Mouse (Mus musculus) forebrain, embryonic 13.5 days (tissue): ENCODE data around the gene Gpnmb. TPM values are rescaled to one million over a fixed set of nuclear protein-coding genes. Genes with fewer than 3 reads are reported as not detected.

ENCODE experiments used
- ATAC-seq: fragments of 200-750 bp; cut with Nextera tagmentation; 2 replicates; pipeline ENCODE4 v1.8.0; 2017
- H3K27ac ChIP-seq: fragments of 300-500 bp; sonication (generic); 2 replicates; pipeline ENCODE4 v1.5.1; 2015; ENCODE audit warnings: inconsistent platforms, mild to moderate bottlenecking, moderate library complexity
- H3K27me3 ChIP-seq: fragments of 300-500 bp; sonication (generic); 2 replicates; pipeline ENCODE4 v1.6.1; 2015; ENCODE audit warnings: mild to moderate bottlenecking, inconsistent platforms
- H3K36me3 ChIP-seq: fragments of 300-500 bp; sonication (generic); 2 replicates; pipeline ENCODE4 v1.6.1; 2015; ENCODE audit warnings: mild to moderate bottlenecking, inconsistent platforms; ENCODE audit not compliant: poor library complexity, severe bottlenecking
- H3K4me1 ChIP-seq: fragments of 300-500 bp; sonication (generic); 2 replicates; pipeline ENCODE4 v1.6.1; 2015; ENCODE audit warnings: inconsistent platforms
- H3K4me2 ChIP-seq: fragments of 300-500 bp; sonication (generic); 2 replicates; pipeline ENCODE4 v1.6.1; 2015; ENCODE audit warnings: inconsistent platforms, mild to moderate bottlenecking, moderate library complexity
- H3K4me3 ChIP-seq: fragments of 300-500 bp; sonication (generic); 2 replicates; pipeline ENCODE4 v1.5.1; 2015; ENCODE audit warnings: mild to moderate bottlenecking, inconsistent platforms
- H3K9ac ChIP-seq: fragments of 300-500 bp; sonication (generic); 2 replicates; pipeline ENCODE4 v1.6.1; 2015; ENCODE audit warnings: mild to moderate bottlenecking, inconsistent platforms
- H3K9me3 ChIP-seq: fragments of 300-500 bp; sonication (generic); replicated peaks from 2 replicates; pipeline ENCODE4 v1.6.1; 2016; ENCODE audit warnings: inconsistent platforms
- WGBS: fragments of 180-500 bp; shearing (Covaris S2); methylation state at CpG from one replicate; pipeline ENCODE4 v1.1.7; 2015; 5-methylcytosine and 5-hydroxymethylcytosine counted together
- polyA plus RNA-seq: library from polyadenylated mRNA; unstranded; fragments of >200 nt; fragmentation: Nextera tagmentation; extraction: Ambion mirVana; gene quantifications from 2 replicates; pipeline ENCODE4 v1.2.1, GENCODE M21; 2015

Gene Gpnmb
- polyA plus RNA-seq, 1 experiment from 2014 or later = 0.19 TPM

GRCm38 (mm10) chr6:49073304-49074116 lies 37.2 kb downstream of the Gpnmb start, which contains the start of gene Malsu1:
Gene Malsu1, plus strand, starts transcription at chr6:49073795.
- peak within 1 kb of the TSS; percentile 93 for H3K4me2 ChIP-seq
- no peaks in the 10 kb centered on the region for H3K9me3 ChIP-seq
- peak; percentile 99 for ATAC-seq
- under 1% methylated on average over 49 of the region's 49 CpGs for WGBS
- 0 out of 2 replicates have a peak, but pooled peaks cover under 1% of the 10 kb centered on the region for H3K36me3 ChIP-seq
- H3K4me1 ChIP-seq = peaks cover 19% of the 10 kb centered on the region
- H3K27me3 ChIP-seq = peaks cover 3% of the 10 kb centered on the region
- H3K27ac ChIP-seq = peak within 1 kb of the TSS; percentile 74
- H3K9ac ChIP-seq = peak within 1 kb of the TSS; percentile 90
- peak within 1 kb of the TSS; percentile 83 for H3K4me3 ChIP-seq

GRCm38 (mm10) chr6:49074117-49074490 lies 37.8 kb downstream of the Gpnmb start:
- Histone ChIP-seq H3K9ac (peak overlapping the region; percentile 90), H3K9me3 (no peaks in the 10 kb centered on the region), H3K4me3 (peak overlapping the region; percentile 83), H3K4me2 (peak overlapping the region; percentile 93), H3K4me1 (peaks cover 19% of the 10 kb centered on the region), H3K36me3 (0 out of 2 replicates have a peak, but pooled peaks cover 3% of the 10 kb centered on the region), H3K27me3 (peaks cover 3% of the 10 kb centered on the region), H3K27ac (peak overlapping the region; percentile 74)
- under 1% methylated on average over 19 of the region's 19 CpGs for WGBS
- no peak; the same call in none of the 2 replicates for ATAC-seq

- Histone ChIP-seq H3K9me3 (no peaks in the 10 kb centered on the region), H3K36me3 (0 out of 2 replicates have a peak, but pooled peaks cover 13% of the 10 kb centered on the region), H3K4me3 (no peak overlapping the region), H3K27me3 (no peaks in the 10 kb centered on the region), H3K9ac (no peak overlapping the region), H3K4me2 (no peak overlapping the region), H3K27ac (no peak overlapping the region), H3K4me1 (peaks cover 19% of the 10 kb centered on the region)
- WGBS = 98% methylated on average over 2 of the region's 2 CpGs
- no peak for ATAC-seq
Observed at GRCm38 (mm10) chr6:49077894-49078293, 41.5 kb downstream of the Gpnmb start.

GRCm38 (mm10) chr6:49079313-49079712 lies 43.0 kb downstream of the Gpnmb start:
- ATAC-seq = no peak
- no peak overlapping the region for H3K9ac ChIP-seq
- H3K36me3 ChIP-seq = peaks cover 27% of the 10 kb centered on the region
- H3K4me3 ChIP-seq = no peak overlapping the region
- H3K27ac ChIP-seq = no peak overlapping the region
- 92% methylated on average over 1 of the region's 1 CpGs for WGBS
- H3K27me3 ChIP-seq = no peaks in the 10 kb centered on the region
- no peaks in the 10 kb centered on the region for H3K9me3 ChIP-seq
- peaks cover 15% of the 10 kb centered on the region for H3K4me1 ChIP-seq
- H3K4me2 ChIP-seq = no peak overlapping the region

- Histone ChIP-seq H3K4me2 (no peak overlapping the region), H3K9me3 (no peaks in the 10 kb centered on the region), H3K36me3 (peaks cover 57% of the 10 kb centered on the region), H3K27ac (no peak overlapping the region), H3K9ac (no peak overlapping the region), H3K4me1 (no peaks in the 10 kb centered on the region), H3K4me3 (no peak overlapping the region), H3K27me3 (no peaks in the 10 kb centered on the region)
- no peak for ATAC-seq
- WGBS = 91% methylated on average over 4 of the region's 4 CpGs
Observed at GRCm38 (mm10) chr6:49083008-49083407, 46.7 kb downstream of the Gpnmb start.

GRCm38 (mm10) chr6:49094968-49095367 lies 58.6 kb downstream of the Gpnmb start:
- H3K36me3 ChIP-seq = peaks cover 68% of the 10 kb centered on the region
- no peak overlapping the region for H3K27ac ChIP-seq
- H3K4me3 ChIP-seq = no peak overlapping the region
- H3K4me2 ChIP-seq = no peak overlapping the region
- no peak for ATAC-seq
- no peaks in the 10 kb centered on the region for H3K27me3 ChIP-seq
- H3K9me3 ChIP-seq = no peaks in the 10 kb centered on the region
- peaks cover 28% of the 10 kb centered on the region for H3K4me1 ChIP-seq
- WGBS = 92% methylated on average over 10 of the region's 10 CpGs
- no peak overlapping the region for H3K9ac ChIP-seq

- H3K27ac ChIP-seq = no peak overlapping the region
- H3K27me3 ChIP-seq = no peaks in the 10 kb centered on the region
- no peak overlapping the region for H3K4me2 ChIP-seq
- no peak for ATAC-seq
- no peaks in the 10 kb centered on the region for H3K9me3 ChIP-seq
- peaks cover 59% of the 10 kb centered on the region for H3K36me3 ChIP-seq
- H3K9ac ChIP-seq = no peak overlapping the region
- WGBS = 88% methylated on average over 7 of the region's 7 CpGs
- H3K4me3 ChIP-seq = no peak overlapping the region
- H3K4me1 ChIP-seq = peaks cover 28% of the 10 kb centered on the region
Observed at GRCm38 (mm10) chr6:49096421-49096820, 60.1 kb downstream of the Gpnmb start.

- Histone ChIP-seq H3K4me2 (peak overlapping the region; percentile 9; the same call in 1 of the 2 replicates), H3K27ac (peak overlapping the region; percentile 60; the same call in 1 of the 2 replicates), H3K36me3 (peaks cover 56% of the 10 kb centered on the region), H3K27me3 (no peaks in the 10 kb centered on the region), H3K4me3 (no peak overlapping the region), H3K9me3 (no peaks in the 10 kb centered on the region), H3K4me1 (peaks cover 28% of the 10 kb centered on the region), H3K9ac (no peak overlapping the region)
- whole genome bisulfite sequencing = 33% methylated on average over 13 of the region's 13 CpGs
- ATAC-seq = peak; percentile 71
Observed at GRCm38 (mm10) chr6:49096933-49097461, 60.7 kb downstream of the Gpnmb start.

- Histone ChIP-seq H3K4me1 (peaks cover 28% of the 10 kb centered on the region), H3K27ac (peak overlapping the region; percentile 60; the same call in 1 of the 2 replicates), H3K9ac (no peak overlapping the region), H3K9me3 (no peaks in the 10 kb centered on the region), H3K27me3 (no peaks in the 10 kb centered on the region), H3K4me2 (no peak overlapping the region), H3K36me3 (peaks cover 56% of the 10 kb centered on the region), H3K4me3 (no peak overlapping the region)
- ATAC-seq = no peak
- 72% methylated on average over 5 of the region's 5 CpGs for WGBS
Observed at GRCm38 (mm10) chr6:49097596-49098110, 61.3 kb downstream of the Gpnmb start.

GRCm38 (mm10) chr6:49099086-49099485 lies 62.7 kb downstream of the Gpnmb start:
- H3K9me3 ChIP-seq = no peaks in the 10 kb centered on the region
- H3K9ac ChIP-seq = no peak overlapping the region
- H3K4me1 ChIP-seq = peaks cover 28% of the 10 kb centered on the region
- peaks cover 55% of the 10 kb centered on the region for H3K36me3 ChIP-seq
- WGBS = 90% methylated on average over 1 of the region's 1 CpGs
- no peak for ATAC-seq
- no peak overlapping the region for H3K4me2 ChIP-seq
- H3K4me3 ChIP-seq = no peak overlapping the region
- H3K27me3 ChIP-seq = no peaks in the 10 kb centered on the region
- no peak overlapping the region for H3K27ac ChIP-seq

- Histone ChIP-seq H3K27me3 (no peaks in the 10 kb centered on the region), H3K27ac (no peak overlapping the region), H3K36me3 (peaks cover 79% of the 10 kb centered on the region), H3K9me3 (no peaks in the 10 kb centered on the region), H3K9ac (no peak overlapping the region), H3K4me1 (no peaks in the 10 kb centered on the region), H3K4me2 (no peak overlapping the region), H3K4me3 (no peak overlapping the region)
- ATAC-seq = no peak
- 91% methylated on average over 15 of the region's 15 CpGs for WGBS
Observed at GRCm38 (mm10) chr6:49106746-49107500, 70.6 kb downstream of the Gpnmb start.

GRCm38 (mm10) chr6:49109196-49109595 lies 72.8 kb downstream of the Gpnmb start:
- Histone ChIP-seq H3K4me2 (no peak overlapping the region), H3K36me3 (peaks cover 68% of the 10 kb centered on the region), H3K9ac (no peak overlapping the region), H3K4me3 (no peak overlapping the region), H3K4me1 (no peaks in the 10 kb centered on the region), H3K27me3 (no peaks in the 10 kb centered on the region), H3K9me3 (no peaks in the 10 kb centered on the region), H3K27ac (no peak overlapping the region)
- WGBS = 89% methylated on average over 2 of the region's 2 CpGs
- ATAC-seq = no peak
